Mouse (Mus musculus) lung, postnatal 0 days (tissue): Measurements from ENCODE around the gene Camta1. TPM values are rescaled to one million over a fixed set of nuclear protein-coding genes. Genes with fewer than 3 reads are reported as not detected.

Experiments used
- ATAC-seq: fragments of 200-750 bp; cut with Nextera tagmentation; 2 replicates; pipeline ENCODE4 v1.8.0; 2017; ENCODE audit warnings: moderate library complexity
- DNase-seq: peaks from one replicate; pipeline ENCODE4 v3.0.0-alpha.2; 2016; ENCODE audit warnings: low spot score
- H3K27ac ChIP-seq: fragments of 300-500 bp; sonication (generic); 2 replicates; pipeline ENCODE4 v1.5.1; 2014; ENCODE audit warnings: antibody characterized with exemption, mild to moderate bottlenecking, low read length, mixed read lengths
- H3K27me3 ChIP-seq: fragments of 300-500 bp; sonication (generic); replicated peaks from 2 replicates; pipeline ENCODE4 v1.6.1; 2014; ENCODE audit warnings: low read length, mixed read lengths; ENCODE audit not compliant: insufficient read depth
- H3K36me3 ChIP-seq: fragments of 300-500 bp; sonication (generic); 2 replicates; pipeline ENCODE4 v1.6.1; 2014; ENCODE audit warnings: low read length, mixed read lengths; ENCODE audit not compliant: insufficient read depth
- H3K4me1 ChIP-seq: fragments of 300-500 bp; sonication (generic); 2 replicates; pipeline ENCODE4 v1.6.1; 2014; ENCODE audit warnings: antibody characterized with exemption, low read depth, low read length, mixed read lengths; ENCODE audit not compliant: insufficient read depth
- H3K4me2 ChIP-seq: fragments of 300-500 bp; sonication (generic); replicated peaks from 2 replicates; pipeline ENCODE4 v1.6.1; 2014; ENCODE audit warnings: low read depth, mild to moderate bottlenecking, low read length, moderate library complexity, mixed read lengths
- H3K4me3 ChIP-seq: fragments of 300-500 bp; sonication (generic); 2 replicates; pipeline ENCODE4 v1.5.1; 2014; ENCODE audit warnings: low read depth, low read length
- H3K9ac ChIP-seq: fragments of 300-500 bp; sonication (generic); replicated peaks from 2 replicates; pipeline ENCODE4 v1.6.1; 2014; ENCODE audit warnings: low read depth, mild to moderate bottlenecking
- H3K9me3 ChIP-seq: fragments of 300-500 bp; sonication (generic); 2 replicates; pipeline ENCODE4 v1.6.1; 2016; ENCODE audit warnings: low read length, mixed read lengths
- CTCF ChIP-seq: IDR thresholded peaks from 2 replicates; pipeline ENCODE4 v1.5.1; 2016; ENCODE audit warnings: antibody characterized with exemption, mild to moderate bottlenecking
- EP300 ChIP-seq: IDR thresholded peaks from 2 replicates; pipeline ENCODE4 v1.6.1; 2016; ENCODE audit warnings: antibody characterized with exemption, mild to moderate bottlenecking, control low read depth
- WGBS: fragments of 180-500 bp; shearing (Covaris S2); extraction: QIAGEN DNeasy Blood & Tissue Kit; methylation state at CpG from one replicate; pipeline ENCODE4 v1.1.7; 2014; 5-methylcytosine and 5-hydroxymethylcytosine counted together
- polyA plus RNA-seq: library from polyadenylated mRNA; unstranded; fragments of >200 nt; fragmentation: Nextera tagmentation; extraction: Ambion mirVana; gene quantifications from 2 replicates; pipeline ENCODE4 v1.2.1, GENCODE M21; 2015

Gene Camta1
- polyA plus RNA-seq, 1 experiment from 2014 or later = 86.4 TPM

- DNase-seq = no peak
- Histone ChIP-seq H3K36me3 (no peaks in the 10 kb centered on the region), H3K9me3 (no peaks in the 10 kb centered on the region), H3K27ac (no peak overlapping the region), H3K9ac (no peak overlapping the region), H3K4me2 (no peak overlapping the region), H3K4me1 (no peaks in the 10 kb centered on the region), H3K27me3 (no peaks in the 10 kb centered on the region), H3K4me3 (no peak overlapping the region)
- no peak for TF ChIP-seq EP300
- no peak for TF ChIP-seq CTCF
- no peak for ATAC-seq
- WGBS = 68% methylated on average over 6 of the region's 6 CpGs
Observed at GRCm38 (mm10) chr4:151409291-151409690, 452.4 kb downstream of the Camta1 start.

- no peaks in the 10 kb centered on the region for H3K4me1 ChIP-seq
- 35% methylated on average over 8 of the region's 8 CpGs for WGBS
- H3K4me2 ChIP-seq = no peak overlapping the region
- DNase-seq (no peak), ATAC-seq (no peak)
- no peak overlapping the region for H3K4me3 ChIP-seq
- no peaks in the 10 kb centered on the region for H3K9me3 ChIP-seq
- no peak overlapping the region for H3K9ac ChIP-seq
- H3K27ac ChIP-seq = no peak overlapping the region
- no peaks in the 10 kb centered on the region for H3K27me3 ChIP-seq
- no peak for TF ChIP-seq EP300
- TF ChIP-seq CTCF = no peak
- H3K36me3 ChIP-seq = no peaks in the 10 kb centered on the region
Observed at GRCm38 (mm10) chr4:151408811-151409210, 452.9 kb downstream of the Camta1 start.

- Histone ChIP-seq H3K4me2 (no peak overlapping the region), H3K4me3 (no peak overlapping the region), H3K27ac (no peak overlapping the region), H3K9me3 (no peaks in the 10 kb centered on the region), H3K9ac (no peak overlapping the region), H3K36me3 (no peaks in the 10 kb centered on the region), H3K4me1 (no peaks in the 10 kb centered on the region), H3K27me3 (no peaks in the 10 kb centered on the region)
- DNase-seq (no peak), ATAC-seq (no peak)
- TF ChIP-seq CTCF (no peak), EP300 (no peak)
- WGBS = 80% methylated on average over 4 of the region's 4 CpGs
Observed at GRCm38 (mm10) chr4:151408246-151408645, 453.4 kb downstream of the Camta1 start.

GRCm38 (mm10) chr4:151407129-151407528 is 454.5 kb downstream of the Camta1 start:
- Histone ChIP-seq H3K4me2 (no peak overlapping the region), H3K36me3 (no peaks in the 10 kb centered on the region), H3K27ac (no peak overlapping the region), H3K4me3 (no peak overlapping the region), H3K27me3 (no peaks in the 10 kb centered on the region), H3K4me1 (no peaks in the 10 kb centered on the region), H3K9me3 (no peaks in the 10 kb centered on the region), H3K9ac (no peak overlapping the region)
- 93% methylated on average over 2 of the region's 2 CpGs for WGBS
- ATAC-seq (no peak), DNase-seq (no peak)
- TF ChIP-seq CTCF = no peak
- TF ChIP-seq EP300 = no peak

GRCm38 (mm10) chr4:151404581-151405256 is 457.0 kb downstream of the Camta1 start:
- Histone ChIP-seq H3K36me3 (no peaks in the 10 kb centered on the region), H3K27me3 (no peaks in the 10 kb centered on the region), H3K9me3 (no peaks in the 10 kb centered on the region), H3K9ac (no peak overlapping the region), H3K27ac (no peak overlapping the region), H3K4me3 (no peak overlapping the region), H3K4me2 (no peak overlapping the region), H3K4me1 (no peaks in the 10 kb centered on the region)
- TF ChIP-seq CTCF = no peak
- no peak for TF ChIP-seq EP300
- no peak for ATAC-seq
- 41% methylated on average over 17 of the region's 17 CpGs for WGBS
- DNase-seq = no peak

- H3K4me1 ChIP-seq = no peaks in the 10 kb centered on the region
- H3K4me3 ChIP-seq = no peak overlapping the region
- H3K36me3 ChIP-seq = no peaks in the 10 kb centered on the region
- ATAC-seq (no peak), DNase-seq (no peak)
- no peak for TF ChIP-seq CTCF
- no peak for TF ChIP-seq EP300
- H3K4me2 ChIP-seq = no peak overlapping the region
- 79% methylated on average over 22 of the region's 22 CpGs for WGBS
- no peaks in the 10 kb centered on the region for H3K27me3 ChIP-seq
- H3K27ac ChIP-seq = no peak overlapping the region
- H3K9me3 ChIP-seq = no peaks in the 10 kb centered on the region
- H3K9ac ChIP-seq = no peak overlapping the region
Observed at GRCm38 (mm10) chr4:151401685-151402397, 459.8 kb downstream of the Camta1 start.
